Mouse (Mus musculus): ENCODE data around the gene Dcbld1.

DNA sequence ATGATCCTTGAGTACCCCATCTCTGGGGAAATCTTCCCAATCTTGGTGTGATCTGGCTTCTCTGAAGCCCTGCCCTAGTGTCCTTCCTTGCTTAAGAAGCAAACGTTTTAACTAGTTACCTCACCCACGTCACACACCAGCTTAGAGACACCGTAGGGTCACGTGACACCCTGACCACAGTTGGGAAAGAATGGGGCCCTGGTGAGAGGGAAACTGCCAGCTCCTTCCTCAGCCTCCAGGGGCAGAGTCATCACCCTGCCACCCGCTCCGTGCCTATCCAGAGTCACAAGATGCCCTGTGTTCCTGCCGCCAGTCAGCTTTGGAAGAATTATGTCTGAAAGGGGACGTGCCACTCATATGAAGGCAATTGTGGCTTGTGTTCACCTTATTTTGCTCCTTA, 51.2 kb downstream of the Dcbld1 start:
- TF ChIP-seq CTCF (IDR thresholded peaks at IDR 0.05; ENCODE audit: low read depth, low read length) = no peak
- TF ChIP-seq GATA1 (IDR thresholded peaks at IDR 0.05; ENCODE audit: borderline replicate concordance, low read length) = no peak
- no peak for TF ChIP-seq GATA2 (IDR thresholded peaks at IDR 0.05; ENCODE audit: borderline replicate concordance, low read depth, low read length)
